Mouse (Mus musculus): ENCODE data around the gene Npr3. TPM values are rescaled to one million over a fixed set of nuclear protein-coding genes. Genes with fewer than 3 reads are reported as not detected.

The Npr3 gene
- total RNA-seq (2021) = 10 to 100 TPM; 12.6 TPM

DNA sequence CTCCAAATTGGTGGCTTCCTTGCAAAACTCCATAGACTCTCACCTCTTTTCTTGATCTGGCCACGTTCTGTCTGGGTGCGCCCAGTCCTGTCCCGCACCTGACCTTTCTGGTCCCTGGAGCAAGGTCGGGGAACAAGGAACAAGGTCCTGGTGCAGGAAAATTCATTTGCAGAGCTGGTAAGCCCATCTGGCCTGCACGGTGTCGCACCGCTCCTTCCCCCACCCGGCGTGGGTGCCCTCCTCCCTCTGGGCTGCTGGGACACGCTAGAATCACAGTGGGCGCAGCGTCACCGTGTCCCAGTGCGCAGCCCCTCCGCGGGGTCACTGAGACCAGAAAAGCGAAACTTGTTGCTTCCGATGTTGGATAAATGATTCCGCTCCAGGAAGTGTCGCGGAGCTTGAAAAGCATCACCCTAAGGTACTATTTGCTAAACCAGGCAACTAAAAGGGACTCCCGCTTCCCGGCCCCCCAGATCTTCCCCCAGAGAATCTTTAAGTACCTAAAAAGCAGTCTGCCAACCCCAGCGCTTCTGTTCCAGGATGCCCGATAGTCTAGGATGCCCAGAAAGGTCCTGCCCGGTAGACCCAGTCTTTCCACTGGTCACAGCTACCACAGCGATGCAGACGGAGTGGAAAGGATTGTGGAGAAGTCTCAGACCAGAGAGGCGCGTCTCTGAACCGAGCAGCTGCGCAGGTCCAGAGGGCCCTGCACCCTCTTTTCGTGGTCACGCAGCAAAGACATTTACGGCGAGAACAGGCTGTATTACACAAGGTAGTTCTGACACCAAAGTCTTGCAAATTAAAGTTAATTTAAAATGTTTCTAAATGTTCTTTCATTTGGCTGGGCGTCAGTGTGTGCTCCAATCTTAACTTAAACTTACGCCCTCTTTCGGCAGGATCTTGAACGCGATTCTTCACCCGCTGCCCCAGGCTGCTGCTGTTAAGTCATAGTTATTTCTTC, at the start of gene Npr3:
Gene Npr3 (minus strand): TSS at position 717 of the 961 bp plus-strand sequence.
- DNase-seq (ENCODE audit: low spot score in 2 of 2) = peak; percentile 50 to 55
- intact Hi-C loops (cut with DNase I) = loop anchor here (2.0 to 5.0 kb wide), 3 partner anchors 154 to 495 kb away; no protein-coding TSS in a partner anchor

DNA sequence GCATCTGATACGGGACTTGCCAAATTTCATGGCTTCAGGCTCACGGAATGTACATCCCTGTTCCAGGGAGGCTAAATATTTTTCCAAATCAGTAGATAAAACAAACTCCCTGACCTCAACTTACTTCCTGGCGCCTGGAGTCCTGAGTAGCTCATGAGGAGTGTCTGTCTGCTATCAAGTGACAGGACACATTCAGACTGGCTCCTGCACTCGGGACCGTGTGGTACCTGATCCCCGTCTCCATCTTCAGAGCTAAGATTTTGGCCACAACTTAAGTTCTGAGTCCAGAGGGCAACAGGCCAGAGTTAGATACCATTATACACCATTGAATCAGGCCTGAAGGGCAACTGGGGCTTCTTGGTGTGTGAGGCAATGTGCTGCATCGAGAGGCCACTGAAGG, 49.0 kb upstream of the Npr3 start:
- no peak for DNase-seq (ENCODE audit: low spot score in 2 of 2)
- intact Hi-C loops (cut with DNase I) = no loop called here

DNA sequence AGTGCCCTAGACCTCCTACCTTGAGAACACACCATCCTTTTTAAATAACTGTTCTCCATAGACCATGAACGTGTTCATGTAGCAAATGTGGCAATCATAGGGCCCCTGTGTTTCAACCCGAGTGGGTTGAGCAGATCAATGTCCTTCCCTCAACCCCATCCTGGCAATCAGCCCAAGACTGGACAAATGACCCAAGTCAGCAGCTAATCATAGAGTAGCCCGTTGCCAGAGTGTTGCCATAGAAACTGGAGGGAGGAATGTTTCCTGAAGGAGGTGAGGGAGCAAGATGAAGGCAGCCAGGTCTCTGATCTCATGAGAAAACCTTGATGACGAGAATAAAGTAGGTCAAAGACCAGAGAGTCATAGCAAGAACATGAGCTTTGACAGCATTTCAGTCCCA, 47.1 kb upstream of the Npr3 start:
- intact Hi-C loops (cut with DNase I) = no loop called here
- DNase-seq (ENCODE audit: low spot score in 2 of 2) = no peak

DNA sequence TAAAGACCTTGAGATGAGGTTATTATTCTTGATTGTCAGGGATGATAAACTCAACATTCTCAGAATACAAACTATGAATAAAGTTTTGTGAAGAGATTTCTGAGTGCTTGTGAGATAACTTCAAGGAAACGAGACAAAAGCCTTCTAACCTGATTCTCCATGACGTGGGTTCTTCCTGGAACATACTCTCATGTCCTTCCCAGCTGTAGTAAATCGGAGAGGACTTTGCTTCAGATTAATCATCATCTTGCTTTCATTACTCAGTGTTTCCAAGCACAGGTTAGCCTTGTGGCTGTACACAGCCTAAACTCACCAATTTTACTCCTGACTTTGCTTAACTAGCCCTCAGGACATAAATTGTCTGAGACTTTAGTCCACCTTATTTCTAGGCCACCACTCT, 45.1 kb upstream of the Npr3 start:
- intact Hi-C loops (cut with DNase I) = no loop called here
- no peak for DNase-seq (ENCODE audit: low spot score in 2 of 2)

DNA sequence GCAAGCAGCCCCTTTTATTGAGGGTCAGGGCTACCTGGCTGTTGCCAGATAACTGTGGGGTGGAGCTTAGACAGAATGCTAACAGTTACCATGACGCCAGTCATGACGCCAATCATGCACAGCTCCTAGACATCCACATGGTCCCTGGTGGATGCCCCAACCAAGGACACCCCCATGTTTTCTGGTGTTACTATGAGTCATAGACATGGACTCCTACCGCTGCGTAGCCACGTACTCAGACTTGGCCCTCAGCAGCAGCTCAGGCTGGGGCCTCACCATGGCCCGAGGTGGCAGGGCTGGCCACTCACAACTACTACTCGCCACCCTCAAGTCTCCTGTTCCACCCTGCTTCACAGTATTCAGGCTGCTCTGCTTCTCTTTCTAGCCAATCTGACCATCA, 44.1 kb upstream of the Npr3 start:
- intact Hi-C loops (cut with DNase I) = no loop called here
- no peak for DNase-seq (ENCODE audit: low spot score in 2 of 2)

DNA sequence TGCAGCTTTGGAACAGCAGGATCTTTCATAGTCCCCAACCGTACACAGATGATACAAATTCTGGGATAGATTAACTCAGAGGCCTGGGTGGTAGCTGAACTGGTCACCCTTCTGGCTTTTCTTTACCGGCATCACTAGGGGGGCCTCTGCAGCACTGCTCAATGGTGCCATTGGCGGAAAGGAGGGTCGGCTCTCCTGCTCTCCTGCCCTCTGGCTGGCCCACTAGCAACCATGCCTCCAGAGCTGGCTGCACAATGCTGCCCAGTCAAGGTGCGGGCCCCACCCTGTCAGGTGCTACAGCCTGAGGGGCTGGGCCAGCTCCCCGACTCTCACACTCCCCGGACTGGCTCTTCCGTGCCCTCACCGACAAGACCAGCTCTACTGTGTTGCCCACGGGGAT, 43.1 kb upstream of the Npr3 start:
- DNase-seq (ENCODE audit: low spot score in 2 of 2) = no peak
- intact Hi-C loops (cut with DNase I) = no loop called here

DNA sequence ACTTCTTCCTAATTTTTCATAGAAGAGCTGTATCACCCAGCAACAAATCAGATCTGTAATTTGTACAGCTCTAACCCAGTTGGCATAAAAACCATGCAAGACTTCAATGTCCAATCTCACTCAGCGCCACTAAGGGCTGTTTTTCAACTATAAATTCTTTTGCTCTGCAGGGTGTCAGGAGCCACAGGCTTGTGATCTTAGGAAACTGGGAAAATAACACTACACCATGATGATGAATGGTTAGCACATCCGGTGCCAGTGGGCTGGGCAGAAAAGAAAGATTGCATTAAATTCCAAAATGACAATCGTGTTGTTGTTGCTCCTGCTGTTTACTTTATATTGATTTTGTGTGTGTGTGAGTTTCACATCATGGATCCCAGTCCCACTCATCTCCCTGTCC, 42.4 kb upstream of the Npr3 start:
- DNase-seq (ENCODE audit: low spot score in 2 of 2) = no peak
- intact Hi-C loops (cut with DNase I) = no loop called here

DNA sequence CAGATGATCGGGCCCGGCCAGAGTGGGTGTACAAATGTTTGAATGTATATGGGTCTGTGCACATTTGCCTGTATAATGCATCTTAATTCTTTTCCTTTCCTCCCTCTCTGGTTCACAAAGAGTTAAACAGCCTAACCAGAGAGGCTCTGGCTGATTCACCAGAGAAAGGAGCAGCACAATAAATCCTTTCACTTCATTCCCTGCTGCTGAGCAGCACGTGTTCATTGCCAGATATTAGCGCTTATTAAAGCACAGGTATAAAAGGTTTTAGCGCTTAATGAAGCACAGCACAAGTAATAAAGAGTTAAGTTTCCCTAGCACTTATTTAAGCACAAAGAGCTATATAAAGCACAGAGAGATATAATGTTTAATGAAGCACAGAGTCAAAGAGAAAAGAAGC, 33.8 kb upstream of the Npr3 start:
- intact Hi-C loops (cut with DNase I) = no loop called here
- DNase-seq (ENCODE audit: low spot score in 2 of 2) = no peak

DNA sequence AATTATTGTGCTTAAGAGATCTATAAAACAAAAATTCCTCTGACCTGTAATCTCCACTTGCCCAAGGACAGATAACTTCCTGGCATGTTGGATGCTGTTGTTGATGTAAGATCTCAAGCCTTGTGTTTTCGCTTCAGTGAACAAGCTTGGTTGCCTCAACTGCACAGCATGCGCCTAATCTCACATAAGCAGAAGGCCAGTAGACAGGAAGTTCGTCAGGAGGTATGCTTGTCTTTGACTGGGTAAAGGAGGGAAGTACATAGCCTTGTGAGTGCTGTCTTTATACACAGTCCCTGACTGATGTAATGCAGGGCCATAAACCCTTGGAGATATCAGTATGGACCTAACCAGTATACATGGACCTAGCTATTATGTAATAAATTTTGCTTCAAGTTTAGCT, 20.7 kb upstream of the Npr3 start:
- intact Hi-C loops (cut with DNase I) = no loop called here
- no peak for DNase-seq (ENCODE audit: low spot score in 2 of 2)

DNA sequence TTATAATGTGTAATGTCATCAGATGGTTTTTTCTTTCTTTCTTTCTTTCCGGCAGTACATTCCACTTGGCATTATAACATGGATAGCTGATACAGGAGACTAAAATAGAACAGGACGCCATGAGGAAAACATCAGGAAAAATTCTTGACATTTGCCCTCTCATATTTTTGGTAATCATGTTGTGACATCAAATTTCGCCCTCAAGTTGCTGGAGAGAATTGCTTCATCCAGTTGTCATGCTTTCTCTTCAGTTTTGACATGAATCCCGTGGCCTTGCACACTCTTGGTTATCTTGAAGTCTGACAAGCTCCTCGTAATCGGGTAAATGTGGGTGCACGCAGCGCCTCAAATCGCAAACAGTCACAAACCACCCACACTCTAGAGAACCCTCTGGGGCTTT, 7.0 kb upstream of the Npr3 start:
- DNase-seq (ENCODE audit: low spot score in 2 of 2) = no peak
- intact Hi-C loops (cut with DNase I) = no loop called here

DNA sequence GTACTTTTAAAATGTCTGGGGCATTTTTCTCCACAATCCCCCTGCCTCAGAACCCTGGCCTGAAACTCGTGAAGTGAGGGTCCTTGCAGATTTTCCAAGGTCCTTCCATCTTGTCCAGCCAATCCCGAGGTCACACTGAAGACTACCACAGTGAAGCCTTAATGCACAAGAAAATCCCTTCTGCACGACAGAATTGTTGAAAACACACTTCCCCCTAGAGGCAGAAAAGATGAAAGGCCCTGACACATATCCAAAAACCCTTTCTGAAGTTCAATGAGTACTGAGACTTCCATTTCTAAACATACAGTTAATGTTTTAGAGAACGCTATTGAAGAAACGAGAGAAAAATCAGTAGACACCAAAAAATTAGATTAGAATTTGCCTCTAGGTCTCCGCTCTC, 2.8 kb upstream of the Npr3 start:
- intact Hi-C loops (cut with DNase I) = loop anchor here (5.0 kb wide), 2 partner anchors 318 to 498 kb away; no protein-coding TSS in a partner anchor
- DNase-seq (ENCODE audit: low spot score in 2 of 2) = no peak

DNA sequence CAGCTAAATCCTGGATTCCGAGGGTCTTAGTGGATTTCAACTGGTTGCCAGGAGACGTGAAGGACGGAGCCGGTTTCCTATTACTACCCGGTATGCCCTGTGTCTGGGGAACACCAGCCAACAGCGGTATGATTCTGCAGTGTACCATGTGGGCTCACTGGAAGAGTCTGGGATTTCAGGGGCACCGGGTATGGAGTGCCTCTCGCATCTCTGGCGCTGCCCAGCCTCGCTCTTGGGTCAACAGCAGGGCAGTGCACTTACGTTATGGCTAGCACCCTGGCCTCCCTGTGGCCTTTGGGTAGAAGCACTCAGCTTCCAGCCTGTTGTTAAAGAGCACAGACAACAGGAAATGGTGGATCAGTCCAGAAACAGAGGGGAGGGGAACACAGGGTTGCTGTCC, 1.1 kb upstream of the Npr3 start:
- intact Hi-C loops (cut with DNase I) = loop anchor here (5.0 kb wide), 2 partner anchors 316 to 496 kb away; no protein-coding TSS in a partner anchor
- DNase-seq (ENCODE audit: low spot score in 2 of 2) = no peak

DNA sequence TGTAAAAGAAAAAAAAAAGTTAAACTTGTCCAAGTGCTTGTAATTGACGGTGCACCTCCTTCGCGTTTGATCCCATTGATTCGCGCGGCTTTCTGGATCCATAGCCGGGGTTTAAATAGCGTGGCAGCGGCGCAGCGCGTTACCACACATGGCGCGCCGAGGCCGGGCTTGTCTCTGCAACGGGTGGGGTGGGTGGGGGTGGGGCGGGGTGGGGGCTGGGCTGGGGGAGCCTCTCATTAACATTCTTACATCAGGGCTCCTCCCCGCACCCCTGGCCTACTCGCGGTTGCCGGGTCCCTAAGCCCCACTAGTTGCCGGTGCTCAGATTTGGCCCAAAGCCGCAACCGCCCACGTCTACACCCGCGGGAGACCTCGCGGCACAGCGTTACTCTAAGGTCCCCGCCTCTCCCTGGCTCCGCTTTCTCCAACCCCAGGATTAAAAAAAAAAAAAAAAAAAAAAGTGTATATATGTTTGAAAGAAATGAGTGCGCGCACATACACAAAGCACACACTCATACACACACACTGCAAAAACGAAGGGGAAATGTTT, 991 bp downstream of the Npr3 start:
- intact Hi-C loops (cut with DNase I) = loop anchor here (2.0 to 5.0 kb wide), 3 partner anchors 153 to 494 kb away; no protein-coding TSS in a partner anchor
- DNase-seq (ENCODE audit: low spot score in 2 of 2) = peak; percentile 37 to 45

DNA sequence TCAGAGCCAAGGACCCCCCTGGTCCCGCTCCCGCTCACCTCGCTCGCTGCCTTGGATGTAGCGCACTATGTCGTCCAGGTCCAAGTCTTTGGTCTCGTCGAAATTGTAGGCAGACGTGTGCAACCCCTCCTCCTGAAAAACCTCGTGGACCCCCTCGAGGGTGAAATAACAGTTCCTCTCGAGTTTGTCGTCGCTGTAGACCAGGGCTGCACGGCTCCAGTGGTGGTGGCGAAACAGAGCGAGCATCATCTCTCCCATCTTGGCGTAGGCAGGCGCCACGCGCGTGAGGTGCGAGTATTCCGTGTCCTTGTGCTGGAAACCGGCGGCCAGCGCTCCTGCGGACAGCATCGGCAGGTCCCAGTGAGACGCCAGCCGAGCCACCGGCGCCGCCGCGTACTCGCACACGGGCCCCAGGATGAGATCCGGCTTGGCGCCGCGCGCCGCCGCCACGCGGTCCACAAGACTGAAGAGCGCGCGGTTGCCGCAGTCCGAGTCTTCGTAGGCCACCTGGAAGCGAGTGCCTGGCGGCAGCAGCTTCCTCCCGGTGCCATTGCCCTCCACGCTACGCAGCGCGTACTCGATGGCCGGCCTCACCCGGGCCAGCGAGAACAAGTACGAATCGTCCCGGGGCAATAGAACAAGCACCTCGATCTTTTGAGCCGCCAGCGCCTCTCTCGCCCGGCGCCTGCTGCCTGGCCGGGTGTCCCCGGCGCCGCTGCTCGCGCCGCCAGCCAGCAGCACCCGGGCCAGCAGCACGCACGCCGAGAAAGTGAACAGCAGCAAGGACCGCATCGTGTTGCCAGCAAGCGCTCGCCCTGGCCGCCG, 2.0 kb downstream of the Npr3 start:
- DNase-seq (ENCODE audit: low spot score in 2 of 2) = peak; percentile 59 to 62
- intact Hi-C loops (cut with DNase I) = loop anchor here (5.0 kb wide), 2 partner anchors 313 to 493 kb away; no protein-coding TSS in a partner anchor

DNA sequence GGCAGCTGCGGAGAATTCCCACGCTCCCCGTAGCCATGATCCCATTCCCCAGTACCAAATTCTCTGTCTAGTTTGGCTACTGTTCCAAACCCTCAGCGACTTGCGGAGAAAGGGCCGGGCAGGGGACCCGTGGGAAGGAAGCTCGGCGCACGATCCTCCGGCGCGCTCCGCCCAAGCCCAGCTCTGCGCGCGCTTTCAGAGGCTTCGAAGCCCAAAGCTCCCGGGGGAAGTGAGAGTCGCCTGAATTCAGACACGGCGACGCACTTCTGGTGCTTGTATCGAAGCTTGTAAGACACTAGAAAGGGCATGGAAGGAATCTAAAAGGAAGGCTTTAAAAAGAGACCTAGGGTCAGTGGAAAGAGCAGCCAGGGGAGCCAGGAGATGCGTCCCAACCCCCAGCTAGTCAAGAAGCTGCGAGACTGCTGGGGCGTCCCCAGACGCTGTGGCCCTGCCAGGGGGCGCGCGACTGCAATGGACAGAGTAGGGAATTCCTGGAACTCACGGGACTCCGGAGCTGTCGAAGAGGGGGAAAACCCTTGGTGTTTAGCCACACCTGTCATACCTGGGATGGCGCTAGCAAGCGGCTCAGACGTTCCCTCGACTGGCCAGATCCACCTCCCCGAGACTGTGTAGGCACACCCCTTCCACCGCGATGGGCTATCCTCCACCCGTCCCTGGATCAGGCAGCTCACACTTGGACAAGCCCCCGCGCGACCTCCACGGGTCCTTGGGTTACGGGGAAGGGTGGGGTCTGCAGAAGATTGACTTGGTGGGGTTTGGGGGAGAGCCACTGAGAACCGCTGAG, 2.8 kb downstream of the Npr3 start:
- intact Hi-C loops (cut with DNase I) = no loop called here
- peak; percentile 48 to 52 for DNase-seq (ENCODE audit: low spot score in 2 of 2)

DNA sequence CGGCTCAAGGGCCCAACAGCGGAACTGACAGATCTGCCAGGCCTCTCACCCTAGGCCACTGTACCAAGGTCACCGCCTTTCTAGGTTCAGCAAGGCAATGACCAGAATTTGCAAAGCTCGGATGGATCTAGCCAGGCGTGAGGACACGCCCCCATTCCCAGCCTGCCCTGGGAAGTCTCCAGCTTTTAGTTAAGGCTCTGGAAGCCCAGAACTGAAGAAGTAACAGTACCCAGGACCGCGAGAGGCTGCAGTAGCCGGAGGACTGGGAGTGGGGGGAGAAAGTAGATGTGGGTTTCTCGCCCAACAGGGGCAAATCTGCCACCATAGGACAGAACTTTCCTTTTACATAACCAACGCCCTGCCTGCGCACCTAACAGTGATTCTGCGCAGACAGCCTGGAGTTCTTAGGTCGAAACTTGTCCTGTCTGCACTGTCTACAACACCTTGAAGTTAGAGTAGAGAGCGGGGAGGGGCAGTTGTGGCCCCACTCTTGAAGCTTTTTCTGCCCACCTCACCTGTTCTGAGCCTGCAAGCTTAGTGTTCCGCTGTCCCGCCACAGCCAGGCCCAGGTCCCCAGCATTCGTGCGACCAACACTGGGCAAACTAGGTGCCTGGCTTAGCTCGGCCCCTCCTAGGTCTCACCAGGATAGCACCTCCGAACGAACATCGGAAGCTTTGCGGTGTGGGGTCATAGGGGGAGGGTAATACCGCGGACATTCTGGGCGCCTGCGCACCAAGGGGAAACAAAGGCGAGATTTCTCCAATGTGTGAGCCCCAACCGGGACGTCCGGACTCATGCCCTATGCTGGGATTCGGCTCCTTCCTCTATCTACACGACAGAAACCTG, 3.7 kb downstream of the Npr3 start:
- intact Hi-C loops (cut with DNase I) = no loop called here
- DNase-seq (ENCODE audit: low spot score in 2 of 2) = peak in 1 of 2 experiments; percentile 22

DNA sequence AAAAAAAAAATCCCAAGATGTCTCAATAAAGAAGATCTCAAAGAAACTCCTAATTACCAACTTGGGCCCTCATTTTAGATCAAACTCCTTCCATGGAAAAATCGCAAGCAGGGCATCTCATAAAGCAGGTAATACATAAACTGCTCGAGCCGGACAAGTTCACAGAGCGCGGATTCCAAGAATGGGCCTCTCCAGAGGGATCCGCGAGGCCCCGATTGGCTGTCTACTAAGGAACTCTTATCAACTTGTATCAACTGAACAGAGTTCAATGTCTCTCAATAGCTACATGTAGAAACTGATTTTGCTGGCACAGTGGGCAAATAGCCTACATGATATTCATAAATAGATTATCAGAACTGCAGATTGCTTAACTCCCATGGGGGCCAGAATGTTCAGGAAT, 9.5 kb downstream of the Npr3 start:
- intact Hi-C loops (cut with DNase I) = no loop called here

DNA sequence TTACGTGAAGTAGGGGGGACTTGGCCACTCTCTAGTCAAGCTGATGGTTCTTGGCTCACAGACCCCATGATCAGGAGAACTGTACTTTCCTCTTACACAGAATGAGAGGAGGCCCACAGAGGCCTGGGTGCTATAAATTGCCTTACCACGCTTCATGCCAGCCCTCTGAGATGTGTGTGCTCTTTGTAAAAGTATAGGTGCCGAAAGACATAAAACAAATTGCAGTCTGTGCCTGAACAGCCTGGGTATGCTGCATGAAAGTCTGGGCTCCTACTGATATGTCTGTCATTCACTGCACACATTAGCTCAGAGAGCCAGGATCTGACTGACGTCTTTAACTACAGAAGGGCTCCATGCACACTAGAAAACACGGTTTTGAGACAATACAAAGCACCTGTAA, 9.9 kb downstream of the Npr3 start:
- intact Hi-C loops (cut with DNase I) = no loop called here

More for the DNA sequence above, 9.5 kb downstream of the Npr3 start:
- DNase-seq (ENCODE audit: low spot score in 2 of 2) = no peak

More for the DNA sequence above, 9.9 kb downstream of the Npr3 start:
- no peak for DNase-seq (ENCODE audit: low spot score in 2 of 2)

Data from left cerebral cortex, postnatal 36 days (tissue).